Mouse (Mus musculus): Measurements from ENCODE around the gene Nadk.

DNA sequence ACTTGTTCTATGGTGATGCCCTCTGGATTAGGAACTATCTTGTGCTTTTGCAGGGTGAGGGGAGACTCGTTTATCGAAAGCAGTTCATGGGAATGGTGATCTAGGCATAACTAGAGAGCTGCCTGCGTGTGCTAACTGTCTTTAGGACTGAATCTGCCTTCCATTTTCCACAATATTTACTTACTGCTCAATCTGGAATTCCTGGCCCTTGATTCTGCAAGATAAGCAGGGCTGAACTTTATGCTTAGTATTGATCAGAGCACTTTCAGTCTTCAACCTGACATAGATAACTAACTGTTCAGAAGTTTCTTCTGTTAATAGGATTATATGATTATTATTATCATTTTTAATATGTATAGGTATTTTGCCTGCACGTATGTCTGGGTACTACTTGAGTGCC, 43.0 kb downstream of the Nadk start:
- no peak for TF ChIP-seq CTCF (IDR thresholded peaks at IDR 0.05; ENCODE audit: extremely low read depth, insufficient read depth, insufficient read length, insufficient replicate concordance)
- no peak for TF ChIP-seq POLR2A (IDR thresholded peaks at IDR 0.05; ENCODE audit: low read depth, low read length)
